Mouse (Mus musculus): ENCODE measurements around the gene Tmem51.
"Not testable (repeated sequence)": the region's sequence is repeated elsewhere in the genome, so short reads cannot be mapped to it uniquely, and the experiment has no call there.

The Tmem51 gene

GRCm38 (mm10) chr4:142059113-142059840, 24.8 kb downstream of the Tmem51 start:
- no peak for DNase-seq

- no peak for DNase-seq
Measured at GRCm38 (mm10) chr4:142057529-142058216, 26.4 kb downstream of the Tmem51 start.

GRCm38 (mm10) chr4:142055600-142055999, 28.5 kb downstream of the Tmem51 start:
- DNase-seq: no peak

GRCm38 (mm10) chr4:142054580-142054979, 29.5 kb downstream of the Tmem51 start:
- no peak for DNase-seq

GRCm38 (mm10) chr4:142053661-142054448, 30.2 kb downstream of the Tmem51 start:
- DNase-seq: no peak

GRCm38 (mm10) chr4:142053261-142053660, 30.8 kb downstream of the Tmem51 start:
- no peak for DNase-seq

- DNase-seq: no peak
Measured at GRCm38 (mm10) chr4:142052391-142053132, 31.5 kb downstream of the Tmem51 start.

GRCm38 (mm10) chr4:142051883-142052282, 32.2 kb downstream of the Tmem51 start:
- not testable (repeated sequence) for DNase-seq

- no peak for DNase-seq
Measured at GRCm38 (mm10) chr4:142049963-142050362, 34.1 kb downstream of the Tmem51 start.

GRCm38 (mm10) chr4:142048391-142048790, 35.7 kb downstream of the Tmem51 start:
- DNase-seq: no peak

GRCm38 (mm10) chr4:142047005-142047404, 37.1 kb downstream of the Tmem51 start:
- no peak for DNase-seq

- DNase-seq: no peak
Measured at GRCm38 (mm10) chr4:142046496-142046895, 37.6 kb downstream of the Tmem51 start.

GRCm38 (mm10) chr4:142045595-142046163, 38.4 kb downstream of the Tmem51 start:
- no peak for DNase-seq

GRCm38 (mm10) chr4:142044452-142044851, 39.7 kb downstream of the Tmem51 start:
- no peak for DNase-seq

GRCm38 (mm10) chr4:142039662-142040353, 44.3 kb downstream of the Tmem51 start:
- DNase-seq: no peak

- no peak for DNase-seq
Measured at GRCm38 (mm10) chr4:142037897-142038296, 46.2 kb downstream of the Tmem51 start.

- DNase-seq: no peak
Measured at GRCm38 (mm10) chr4:142028533-142028932, 55.6 kb downstream of the Tmem51 start.

- DNase-seq: no peak
Measured at GRCm38 (mm10) chr4:142026965-142027364, 57.1 kb downstream of the Tmem51 start.

GRCm38 (mm10) chr4:142024536-142024935, 59.6 kb downstream of the Tmem51 start:
- DNase-seq: no peak

- DNase-seq: no peak
Measured at GRCm38 (mm10) chr4:142023166-142023565, 60.9 kb downstream of the Tmem51 start.

GRCm38 (mm10) chr4:142017686-142018085, 66.4 kb downstream of the Tmem51 start:
- DNase-seq: peak; percentile 24 to 37
